Mouse (Mus musculus) T-helper 1 cell (primary cell): ENCODE results near the gene Kdm5d.

ENCODE experiments used
- in situ Hi-C: fragments of 300-600 bp; cut with MboI, MseI; formaldehyde crosslinking; loops from one replicate; pipeline ENCODE4 v1.15.1; 2025; ENCODE audit warnings: high pct_unique_total_duplicates

Gene Kdm5d

DNA sequence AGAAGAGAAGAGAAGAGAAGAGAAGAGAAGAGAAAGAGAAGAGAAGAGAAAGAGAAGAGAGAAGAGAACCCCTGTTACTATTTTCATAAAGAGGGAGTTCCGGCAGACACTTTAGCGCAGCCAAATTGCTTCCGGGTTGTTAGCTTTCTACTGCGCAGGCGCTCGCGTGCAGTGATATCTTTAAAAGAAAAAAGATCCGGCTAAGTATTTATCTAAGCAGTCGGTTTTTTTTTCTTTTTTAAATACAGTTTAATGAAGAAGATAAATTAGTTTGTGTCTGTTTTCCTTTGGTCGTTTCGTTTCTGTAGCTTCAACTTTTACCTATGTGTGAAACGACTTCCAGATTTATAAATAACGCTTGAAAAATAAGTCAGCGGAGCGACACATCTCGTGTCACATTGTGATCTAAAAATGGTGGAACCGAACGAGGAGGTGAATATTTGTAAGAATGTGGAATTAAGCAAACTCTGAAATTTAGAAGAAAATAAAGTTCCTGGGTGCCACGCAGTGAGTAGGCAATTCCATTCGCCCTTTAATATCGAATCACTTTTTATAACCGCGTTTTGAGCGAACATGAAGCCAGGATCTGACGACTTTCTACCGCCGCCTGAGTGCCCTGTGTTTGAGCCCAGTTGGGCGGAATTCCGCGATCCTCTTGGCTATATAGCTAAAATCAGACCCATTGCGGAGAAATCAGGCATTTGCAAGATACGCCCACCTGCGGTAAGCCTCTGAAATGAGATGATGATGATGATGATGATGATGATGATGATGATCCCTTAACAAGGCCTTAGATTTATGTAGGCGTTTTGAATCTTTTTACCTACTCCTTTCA is at the start of gene Kdm5d:
Gene Kdm5d, plus strand, starts transcription at position 396 of the 835 bp plus-strand sequence.
- in situ Hi-C loops, result no loop called here

DNA sequence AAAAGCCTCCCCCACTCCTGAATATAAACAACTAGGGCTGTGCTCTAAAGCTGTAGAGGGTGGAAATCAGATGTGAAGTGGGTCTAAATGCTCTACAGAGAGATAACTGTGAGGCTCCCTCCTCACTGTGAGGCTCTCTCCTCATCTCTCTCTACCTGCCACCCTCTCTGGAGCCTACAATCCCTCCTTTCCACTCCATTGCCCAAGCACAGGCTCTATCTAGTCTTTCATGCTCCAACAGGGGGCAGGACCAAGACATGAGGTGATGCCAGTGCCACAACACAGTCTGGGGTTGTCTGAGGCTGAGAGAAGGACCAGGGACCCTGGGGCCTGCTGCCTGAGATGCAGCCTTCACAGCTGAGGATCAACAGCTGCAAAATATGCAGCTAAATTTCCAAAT is 25.2 kb upstream of the Kdm5d start:
- in situ Hi-C loops, result no loop called here

DNA sequence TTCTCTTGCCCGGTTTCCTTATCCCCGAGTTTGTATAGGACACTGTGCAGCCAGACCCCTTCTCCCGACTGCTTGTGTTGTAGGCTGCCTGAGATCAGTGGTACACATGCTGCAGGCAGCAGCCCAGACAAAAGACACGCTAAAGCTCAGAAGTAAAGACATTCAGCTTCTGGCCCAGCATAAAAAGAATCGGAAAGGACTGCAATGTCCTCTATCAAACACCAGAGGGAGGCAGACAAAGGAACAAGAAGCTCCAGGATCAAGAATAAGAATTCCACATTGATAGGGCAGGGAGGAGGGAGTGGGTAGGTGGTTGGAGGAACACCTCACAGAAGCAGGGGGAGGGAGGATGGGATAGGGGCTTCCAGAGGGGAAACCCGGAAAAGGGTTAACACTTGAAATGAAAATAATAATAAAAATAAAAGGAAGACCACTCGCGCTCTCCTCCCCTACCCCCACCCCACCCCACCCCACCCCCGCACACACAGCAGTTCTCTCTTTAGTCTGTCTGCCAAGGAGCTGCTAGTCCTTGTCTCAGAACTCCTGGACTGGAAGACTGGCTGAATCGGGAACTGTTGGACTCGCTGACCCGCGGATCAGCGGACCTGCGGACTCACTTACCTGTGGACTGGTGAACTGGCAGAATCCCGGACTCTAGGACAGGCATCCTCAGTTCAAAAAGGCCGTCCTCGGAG is 24.6 kb upstream of the Kdm5d start:
- in situ Hi-C loops, result no loop called here
